Mouse (Mus musculus) mouse embryonic stem cell (cell line): ENCODE measurements around the gene Wdr46.
"Not testable (repeated sequence)": the region's sequence is repeated elsewhere in the genome, so short reads cannot be mapped to it uniquely, and the experiment has no call there.

Experiments
- in situ Hi-C, 2 experiments: fragments of 300-500 bp; cut with MboI; formaldehyde crosslinking; loops; 1 replicate in 1 of 2; 3 replicates in 1 of 2; pipeline ENCODE4 v1.14.3; 2019 to 2020; ENCODE audit warnings: low sequenced_read_pairs in 2 of 2, low pct_unique_long_range_greater_than_20kb in 1 of 2, mixed read lengths in 1 of 2; ENCODE audit not compliant: unreplicated experiment in 1 of 2

Gene Wdr46

DNA sequence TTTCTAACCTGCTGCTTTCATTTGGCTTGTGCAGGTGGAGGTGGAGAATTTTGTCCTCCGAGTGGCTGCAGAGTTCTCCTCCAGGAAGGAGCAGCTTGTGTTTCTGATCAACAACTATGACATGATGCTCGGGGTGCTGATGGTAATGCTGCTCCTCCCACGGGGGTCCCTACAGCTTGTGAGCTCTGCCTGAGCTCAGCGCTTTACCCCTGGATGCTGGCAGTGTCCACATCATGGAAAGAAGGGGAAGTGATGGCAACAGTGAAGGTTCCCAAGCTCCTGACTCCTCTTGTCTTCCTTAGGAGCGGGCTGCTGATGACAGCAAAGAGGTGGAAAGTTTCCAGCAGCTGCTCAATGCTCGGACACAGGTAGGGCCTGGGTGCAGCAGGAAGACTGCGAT lies 22.4 kb downstream of the Wdr46 start:
- in situ Hi-C loops: no loop called here

DNA sequence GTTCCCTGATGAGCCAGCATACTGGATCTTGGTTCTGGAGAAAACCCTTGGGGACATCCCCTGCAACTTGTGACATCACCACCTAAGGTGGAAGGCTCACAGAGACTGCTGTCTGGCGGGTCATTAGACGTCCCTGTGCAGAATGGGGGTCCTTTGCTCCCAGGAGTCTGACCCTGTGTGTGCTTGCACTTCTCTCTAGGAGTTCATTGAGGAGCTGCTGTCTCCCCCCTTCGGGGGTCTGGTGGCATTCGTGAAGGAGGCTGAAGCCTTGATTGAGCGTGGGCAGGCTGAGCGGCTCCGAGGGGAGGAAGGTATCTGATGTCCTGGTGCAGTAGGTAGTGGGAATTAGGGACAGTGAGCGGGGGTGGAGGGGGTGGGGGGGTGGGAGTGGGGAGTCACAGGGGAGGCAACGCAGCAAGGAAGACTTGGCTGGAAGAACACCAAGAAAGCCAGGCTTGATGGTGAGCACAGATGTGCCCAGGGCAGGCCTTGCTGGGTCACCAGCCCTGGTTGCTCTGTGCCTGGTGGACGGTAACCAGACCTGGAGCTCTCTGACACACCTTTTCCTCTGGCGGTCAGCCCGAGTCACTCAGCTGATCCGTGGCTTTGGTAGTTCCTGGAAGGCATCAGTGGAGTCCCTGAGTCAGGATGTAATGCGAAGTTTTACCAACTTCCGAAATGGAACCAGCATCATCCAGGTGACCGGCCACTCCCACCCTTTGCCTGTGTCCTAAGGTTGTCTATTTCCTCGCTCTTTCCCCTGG lies 24.8 kb downstream of the Wdr46 start:
- in situ Hi-C loops: loop anchor here in 1 of 2 experiments (5.0 kb wide), 1 partner anchor 37 kb away; the partner anchor contains the start of gene H2-K1

DNA sequence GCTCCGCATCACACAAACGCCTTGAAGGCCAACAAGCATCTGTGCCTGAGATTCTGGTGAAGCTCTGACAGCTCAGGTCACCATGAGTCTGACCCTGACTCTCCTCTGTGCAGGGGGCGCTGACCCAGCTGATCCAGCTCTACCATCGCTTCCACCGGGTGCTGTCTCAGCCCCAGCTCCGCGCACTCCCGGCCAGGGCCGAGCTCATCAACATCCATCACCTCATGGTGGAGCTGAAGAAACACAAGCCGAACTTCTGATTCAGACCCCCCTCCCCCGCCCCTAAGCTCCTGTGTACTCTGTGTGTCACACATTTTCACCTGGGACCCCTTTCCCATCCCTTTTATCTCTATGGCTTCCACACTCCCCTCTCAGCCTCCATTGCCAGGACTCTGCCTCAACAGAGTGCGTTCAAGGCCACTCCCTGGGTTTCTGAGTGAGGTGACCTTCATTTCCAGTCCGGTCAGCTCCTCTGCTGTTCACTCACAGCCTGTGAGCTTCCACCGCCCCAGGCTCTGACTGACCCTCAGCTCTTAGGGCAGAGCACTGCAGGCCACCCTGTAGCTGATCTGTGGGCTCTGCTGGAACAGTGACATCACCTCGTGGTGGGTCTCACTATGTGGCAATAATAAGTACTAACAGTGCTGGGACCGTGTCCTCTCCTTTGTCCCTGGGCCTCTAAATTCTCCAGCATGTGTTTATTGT lies 25.5 kb downstream of the Wdr46 start:
- in situ Hi-C loops: loop anchor here in 1 of 2 experiments (5.0 kb wide), 1 partner anchor 36 kb away; the partner anchor contains the start of gene H2-K1

DNA sequence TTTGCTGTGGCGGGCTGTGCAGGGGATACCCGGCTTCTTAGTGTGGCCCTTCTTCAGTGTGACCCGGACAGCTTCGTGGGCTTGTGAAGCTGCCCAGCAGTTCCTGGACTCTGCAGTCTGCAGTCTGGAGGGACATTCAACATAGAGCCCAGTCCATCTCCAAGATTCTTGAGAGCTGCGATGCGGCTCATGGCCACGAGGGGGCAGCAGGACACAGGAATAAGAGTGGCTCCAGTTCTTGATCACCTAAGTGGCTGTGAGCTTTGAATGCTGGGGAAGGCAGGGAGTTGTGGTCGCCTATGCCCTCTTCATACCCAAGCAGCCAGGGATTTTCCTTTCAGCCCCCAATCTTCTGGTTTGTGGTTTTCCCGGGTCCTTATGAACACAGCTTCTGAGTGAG lies 28.0 kb downstream of the Wdr46 start:
- in situ Hi-C loops: loop anchor here in 1 of 2 experiments (5.0 kb wide), 1 partner anchor 34 kb away; the partner anchor contains the start of gene H2-K1

DNA sequence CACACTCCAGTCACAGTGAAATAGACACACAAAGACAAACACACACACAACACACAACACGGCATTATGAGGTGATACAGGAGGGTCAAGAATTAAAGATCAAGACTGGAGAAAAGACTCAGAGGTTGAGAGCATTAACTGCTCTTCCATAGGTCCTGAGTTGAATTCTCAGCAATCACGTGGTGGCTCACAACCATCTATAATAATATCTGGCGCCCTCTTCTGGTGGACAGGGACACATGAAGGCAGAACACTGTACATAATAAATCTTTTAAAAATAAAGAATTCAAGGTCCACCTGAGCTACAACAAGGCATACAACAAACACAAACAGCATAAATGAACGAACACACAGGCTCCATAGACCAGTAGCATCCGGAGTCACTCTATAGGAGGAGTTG lies 28.5 kb downstream of the Wdr46 start:
- in situ Hi-C loops: loop anchor here in 1 of 2 experiments (5.0 kb wide), 1 partner anchor 33 kb away; the partner anchor contains the start of gene H2-K1

DNA sequence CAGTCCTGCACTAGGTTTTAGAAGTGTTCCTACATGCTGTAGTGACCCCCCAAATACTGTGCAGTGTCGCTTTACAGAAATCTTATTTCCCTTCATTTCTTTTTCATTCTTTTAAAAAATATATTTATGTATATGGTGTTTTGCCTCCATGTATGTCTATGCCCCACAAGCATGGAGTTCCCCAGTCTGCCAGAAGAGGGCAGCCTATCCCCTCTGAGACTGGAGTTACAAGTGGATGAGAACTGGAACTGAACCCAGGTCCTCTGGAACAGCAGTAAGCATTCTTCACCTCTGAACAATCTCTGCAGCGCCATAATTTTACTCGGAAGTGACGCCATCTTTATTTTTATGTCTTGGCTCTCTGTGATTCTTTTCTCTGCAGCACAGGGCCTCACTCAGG lies 28.9 kb downstream of the Wdr46 start:
- in situ Hi-C loops: loop anchor here in 1 of 2 experiments (5.0 kb wide), 1 partner anchor 33 kb away; the partner anchor contains the start of gene H2-K1

DNA sequence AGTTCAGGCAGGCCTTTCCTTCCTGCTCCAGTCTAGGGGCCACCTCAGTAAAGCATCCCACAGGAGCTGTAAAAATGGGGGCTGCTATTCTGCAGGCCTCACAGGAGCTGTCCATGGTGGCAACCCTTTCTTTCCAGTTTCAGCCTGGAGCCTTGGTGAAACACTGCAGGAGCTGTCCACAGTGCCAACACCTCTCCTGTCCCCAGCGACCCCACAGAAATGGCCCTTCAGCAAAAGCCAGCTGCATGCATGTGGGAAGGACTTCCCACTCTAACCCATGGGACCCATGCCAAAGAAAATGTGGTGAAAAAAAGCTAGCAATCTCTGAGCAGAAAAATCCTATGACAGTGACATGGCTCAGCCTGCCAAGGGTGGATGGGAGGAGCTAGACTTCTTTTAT lies 32.2 kb downstream of the Wdr46 start:
- in situ Hi-C loops: no loop called here

DNA sequence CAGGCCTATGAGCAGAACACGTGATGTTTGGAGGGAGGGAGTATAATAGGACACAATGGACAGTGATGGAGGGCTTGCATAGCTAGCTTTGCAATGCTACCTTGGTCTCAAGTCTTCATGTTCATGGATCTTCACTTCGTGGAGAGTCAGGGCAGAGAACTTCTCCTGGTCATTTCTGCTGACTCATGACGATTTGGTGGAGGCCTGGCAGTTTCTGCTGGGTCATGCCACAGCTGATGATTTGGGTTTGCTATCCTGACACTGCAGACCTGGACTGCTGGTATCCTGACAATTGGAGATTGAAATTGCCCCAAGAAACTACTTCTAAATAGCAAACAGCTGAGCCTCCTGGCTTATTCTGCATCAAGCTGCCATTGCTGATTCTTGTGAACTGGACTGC lies 33.1 kb downstream of the Wdr46 start:
- in situ Hi-C loops: no loop called here

DNA sequence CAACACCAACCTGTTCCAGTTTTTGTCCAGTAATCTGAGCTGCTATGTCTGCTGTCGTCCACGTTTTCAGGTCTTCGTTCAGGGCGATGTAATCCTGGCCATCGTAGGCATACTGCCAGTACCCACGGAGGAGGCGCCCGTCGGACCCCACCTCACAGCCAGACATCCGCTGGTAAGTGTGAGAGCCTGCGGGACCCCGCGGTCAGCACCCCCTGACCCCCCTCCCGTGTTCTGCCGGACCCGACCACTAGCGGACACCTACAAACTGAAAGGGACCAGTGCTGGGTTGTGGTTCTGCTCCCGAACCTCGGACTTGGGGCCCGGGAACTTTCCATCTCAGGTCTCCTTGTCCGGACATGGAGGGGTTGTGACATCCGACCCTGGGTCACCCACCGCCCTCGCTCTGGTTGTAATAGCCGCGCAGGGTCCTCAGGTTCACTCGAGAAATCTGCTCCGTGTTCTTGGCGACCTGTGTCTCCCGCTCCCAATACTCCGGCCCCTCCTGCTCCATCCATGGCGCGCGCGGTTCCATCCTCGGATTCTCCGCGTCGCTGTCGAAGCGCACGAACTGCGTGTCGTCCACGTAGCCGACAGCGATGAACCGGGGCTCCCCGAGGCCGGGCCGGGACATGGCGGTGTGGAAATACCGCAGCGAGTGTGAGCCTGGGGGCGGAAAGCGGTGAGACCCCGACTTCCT lies 37.5 kb downstream of the Wdr46 start:
- in situ Hi-C loops: no loop called here

DNA sequence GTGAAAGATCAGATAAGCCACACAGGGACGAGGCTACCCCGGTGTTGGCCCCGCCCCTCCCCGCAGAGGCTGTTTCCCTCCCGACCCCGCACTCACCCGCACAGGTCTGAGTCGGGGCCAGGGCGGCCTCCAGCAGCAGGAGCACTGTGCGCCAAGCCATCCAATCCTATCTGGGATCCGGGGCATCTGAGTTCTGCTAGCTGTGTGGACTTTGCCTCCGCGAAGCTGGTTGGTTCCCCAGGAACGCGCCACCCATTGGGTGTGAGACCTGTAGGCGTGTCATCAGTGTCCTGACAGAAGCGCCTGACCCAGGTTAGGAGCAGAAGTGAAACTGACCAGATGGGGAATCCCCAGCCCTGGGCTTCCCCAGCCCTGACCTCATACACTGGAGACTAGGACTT lies 38.2 kb downstream of the Wdr46 start:
- in situ Hi-C loops: no loop called here

DNA sequence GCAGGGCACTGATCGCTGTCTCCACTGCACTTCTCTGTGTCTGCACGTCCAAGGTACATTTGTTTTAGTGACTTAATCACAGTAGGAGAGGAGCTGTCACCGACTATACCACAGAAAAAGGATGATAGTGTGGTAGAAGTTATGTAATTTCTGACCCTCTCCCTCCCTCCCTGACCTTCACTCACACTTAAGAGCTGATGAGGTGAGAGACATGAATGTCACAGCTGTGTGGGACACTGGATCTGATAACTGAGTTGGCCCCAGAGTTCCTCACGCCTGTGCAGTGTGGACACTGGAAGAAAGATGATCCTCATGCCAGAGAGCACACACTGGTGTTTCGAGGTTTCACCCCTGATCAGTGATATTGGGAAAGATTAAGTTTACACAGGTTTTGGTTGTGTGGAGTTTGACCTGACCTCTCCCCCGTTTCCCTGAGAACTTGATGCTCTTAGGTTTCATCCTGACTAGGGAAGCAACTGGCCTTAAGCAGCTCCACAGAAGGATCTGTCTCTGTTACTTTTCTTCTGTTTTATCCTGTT lies 39.1 kb downstream of the Wdr46 start:
- in situ Hi-C loops: no loop called here

DNA sequence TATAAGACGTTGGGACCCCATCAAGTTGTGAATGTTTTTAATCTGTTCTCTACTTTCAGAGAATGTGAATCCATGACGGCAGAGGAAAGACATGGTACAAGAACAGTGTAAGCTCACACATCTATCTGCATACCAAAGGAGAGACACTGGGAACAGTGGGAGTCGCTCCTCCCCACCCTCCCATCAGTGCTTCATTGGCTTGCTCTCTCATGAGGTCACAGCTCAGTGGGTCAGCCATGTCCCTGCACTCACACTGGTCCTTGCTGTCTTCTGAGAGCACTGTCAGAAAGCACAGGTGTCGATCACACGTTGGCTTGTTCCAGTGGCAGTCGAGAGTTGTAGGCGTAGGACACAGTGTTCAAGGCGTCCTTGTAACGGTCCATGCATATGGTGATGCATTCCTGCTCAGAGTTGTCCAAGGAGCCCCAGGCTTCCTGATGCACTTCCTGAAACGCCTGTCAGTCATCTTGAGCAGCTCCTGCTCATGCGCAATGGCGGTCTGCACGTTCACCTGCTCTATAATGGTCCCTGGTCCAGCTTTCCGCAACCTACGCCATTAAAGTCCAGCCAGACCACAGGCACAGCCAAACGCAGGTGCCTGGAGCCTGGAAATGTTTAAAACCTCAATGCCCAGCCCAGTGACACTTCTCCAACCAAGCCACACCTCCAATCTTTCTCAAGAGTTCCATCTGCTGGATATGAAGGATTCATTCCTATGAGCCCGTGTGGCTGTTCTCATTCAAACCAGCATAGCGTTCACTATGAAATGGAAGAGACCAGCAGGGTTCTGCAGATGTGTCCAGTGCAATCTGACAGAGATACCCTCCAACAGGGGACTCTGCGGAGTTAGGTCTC lies 39.9 kb downstream of the Wdr46 start:
- in situ Hi-C loops: no loop called here

DNA sequence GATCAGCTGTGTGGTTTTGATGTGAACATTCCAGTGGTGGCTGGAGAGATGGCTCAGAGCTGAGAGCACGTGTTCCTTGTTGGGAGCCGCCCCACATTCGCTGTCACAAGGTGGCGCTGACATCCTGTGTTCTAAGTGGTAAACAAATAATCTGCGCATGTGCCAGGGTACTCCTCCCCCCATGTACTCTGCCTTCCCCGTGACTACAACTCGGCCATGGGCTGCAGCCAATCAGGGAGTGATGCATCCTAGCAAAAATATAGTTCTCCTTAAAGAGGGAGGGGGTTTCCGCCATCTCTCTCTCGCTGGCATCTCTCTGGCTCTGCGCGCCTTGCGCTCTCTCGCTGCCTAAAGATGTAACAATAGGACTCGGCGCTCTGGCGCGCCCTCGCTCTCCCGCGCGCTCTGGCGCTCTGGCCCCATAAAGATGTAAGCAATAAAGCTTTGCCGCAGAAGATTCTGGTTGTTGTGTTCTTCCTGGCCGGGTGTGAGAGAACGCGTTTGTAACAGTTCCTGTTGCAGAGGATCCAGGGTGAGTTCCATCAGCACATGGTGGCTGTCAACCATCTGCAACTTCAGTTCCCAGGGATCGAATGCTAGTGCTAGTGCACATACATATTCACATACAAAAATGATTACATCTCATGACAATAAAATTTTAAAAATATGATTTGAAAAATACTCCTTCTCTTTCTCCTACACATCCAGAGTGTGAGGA lies 40.9 kb downstream of the Wdr46 start:
- in situ Hi-C loops: not testable (repeated sequence)

DNA sequence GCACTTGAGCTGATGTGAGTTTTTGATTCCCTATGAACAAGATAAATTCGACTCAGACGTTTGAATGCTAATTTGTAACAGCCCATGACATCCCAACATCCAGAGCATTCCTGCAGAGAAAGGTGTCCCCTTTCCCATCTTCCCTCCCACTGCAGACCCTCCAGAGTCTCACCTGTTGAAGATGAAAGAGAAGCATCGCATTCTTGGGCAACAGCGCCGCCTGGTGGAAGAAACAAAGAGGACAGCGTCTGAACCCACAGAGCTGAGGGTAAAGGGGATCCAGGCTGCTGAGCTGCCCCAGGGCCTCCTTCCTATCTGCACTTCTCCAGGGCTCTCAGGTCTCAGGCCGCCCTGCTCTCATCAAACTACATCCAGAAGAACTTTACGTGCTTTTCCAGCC lies 41.7 kb downstream of the Wdr46 start:
- in situ Hi-C loops: not testable (repeated sequence)

DNA sequence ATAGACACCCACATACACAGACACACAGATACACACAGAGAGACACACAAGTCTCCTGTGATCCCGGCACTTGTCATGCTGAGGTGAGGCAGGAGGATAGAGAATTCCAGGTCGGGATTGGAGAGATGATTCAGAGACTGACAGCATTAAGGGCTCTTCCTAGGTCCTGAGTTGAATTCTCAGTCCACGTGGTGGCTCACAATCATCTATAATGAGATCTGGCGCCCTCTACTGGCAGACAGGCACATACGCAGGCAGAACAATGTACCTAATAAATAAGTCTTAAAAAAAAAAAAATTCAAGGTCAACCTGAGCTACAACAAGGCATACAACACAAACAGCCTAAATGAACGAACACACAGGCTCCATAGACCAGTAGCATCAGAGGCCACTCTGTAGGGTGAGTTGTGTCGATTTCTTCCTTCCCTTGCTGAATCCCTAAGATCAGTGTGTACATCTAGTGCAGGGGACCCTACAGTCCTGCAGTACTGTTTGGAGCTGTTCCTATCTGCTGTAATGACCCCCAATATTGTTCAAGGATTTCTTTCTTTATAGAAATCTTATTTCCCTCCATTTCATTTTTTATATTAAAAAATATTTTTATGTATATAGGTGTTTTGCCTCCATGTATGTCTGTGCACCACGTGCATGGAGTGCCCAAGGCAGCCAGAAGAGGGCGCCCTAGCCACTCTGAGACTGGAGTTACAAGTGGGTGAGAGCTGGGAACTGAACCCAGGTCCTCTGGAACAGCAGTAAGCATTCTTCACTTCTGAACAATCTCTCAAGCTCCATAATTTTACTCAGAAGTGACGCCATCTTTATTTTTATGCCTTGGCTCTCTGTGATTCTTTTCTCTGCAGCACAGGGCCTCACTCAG lies 51.6 kb downstream of the Wdr46 start:
- in situ Hi-C loops: no loop called here

DNA sequence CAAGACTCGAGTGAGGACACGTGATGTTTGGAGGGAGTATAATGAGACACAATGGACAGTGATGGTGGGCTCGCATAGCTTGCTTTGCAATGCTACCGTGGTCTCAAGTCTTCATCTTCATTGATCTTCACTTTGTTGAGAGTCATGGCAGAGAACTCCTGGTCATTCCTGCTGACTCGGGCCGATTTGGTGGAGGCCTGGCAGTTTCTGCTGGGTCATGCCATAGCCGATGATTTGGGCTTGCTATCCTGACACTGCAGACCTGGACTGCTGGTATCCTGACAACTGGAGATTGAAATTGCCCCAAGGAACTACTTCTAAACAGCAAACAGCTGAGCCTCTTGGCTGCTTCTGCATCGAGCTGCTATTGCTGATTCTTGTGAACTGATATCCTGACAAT lies 54.5 kb downstream of the Wdr46 start:
- in situ Hi-C loops: no loop called here

DNA sequence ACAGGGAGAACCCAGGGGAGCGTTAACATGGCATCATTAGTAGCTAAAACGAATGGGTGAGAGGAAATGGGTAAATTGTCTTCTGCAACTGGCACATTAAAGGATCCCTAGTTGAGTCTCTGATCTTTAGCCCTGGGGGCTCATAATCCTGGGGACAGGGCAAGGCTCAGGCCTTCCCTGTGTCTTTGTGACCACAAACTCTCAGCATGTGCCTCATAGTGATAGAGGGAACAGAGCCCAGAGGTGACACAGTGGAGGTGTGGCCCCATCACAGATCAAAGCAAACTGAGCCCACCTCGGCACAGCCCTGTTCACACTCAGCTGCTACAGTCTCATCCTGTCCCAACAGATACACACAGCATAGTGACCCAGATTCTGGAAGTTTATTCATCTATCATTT lies 55.2 kb downstream of the Wdr46 start:
- in situ Hi-C loops: no loop called here
